Mouse (Mus musculus): ENCODE data around the gene Cacng7. TPM values are rescaled to one million over a fixed set of nuclear protein-coding genes. Genes with fewer than 3 reads are reported as not detected.

Cacng7 gene
- polyA plus RNA-seq, 2 experiments from 2014 or later, result not detected

DNA sequence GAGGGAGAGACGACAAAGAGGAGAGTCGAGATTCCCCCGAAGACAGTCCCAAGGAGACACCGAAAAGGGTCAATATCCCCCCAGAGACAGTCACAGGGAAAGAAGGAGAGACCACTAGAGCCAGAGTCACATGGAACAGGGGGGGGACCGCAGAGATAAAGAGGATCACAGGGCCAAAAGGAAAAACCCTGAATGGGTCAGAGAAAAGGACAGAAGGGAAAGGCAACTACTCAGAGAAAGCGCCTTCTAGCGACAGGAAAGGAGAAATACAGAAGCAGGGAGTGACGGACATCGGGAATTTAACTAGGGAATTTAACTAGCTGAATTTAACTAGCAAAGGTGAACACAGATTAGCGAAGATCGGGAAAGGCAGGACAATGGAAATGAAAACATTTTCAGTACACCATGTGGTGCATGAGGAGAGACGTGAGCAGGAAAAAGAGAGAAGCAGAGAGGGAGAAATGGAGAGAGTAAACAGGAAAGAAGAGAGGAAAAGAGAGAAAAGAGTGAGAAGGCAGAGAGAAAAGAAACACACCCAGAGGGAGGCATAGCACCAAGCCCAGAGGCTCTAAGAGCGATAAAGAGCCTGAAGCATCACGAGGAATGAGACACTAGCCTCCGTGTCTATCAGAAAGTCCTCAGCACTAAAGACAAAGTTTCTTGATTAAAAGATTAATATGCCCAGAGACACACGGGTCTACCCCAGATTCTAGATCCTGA lies 30.0 kb upstream of the Cacng7 start:
- ATAC-seq, result no peak

DNA sequence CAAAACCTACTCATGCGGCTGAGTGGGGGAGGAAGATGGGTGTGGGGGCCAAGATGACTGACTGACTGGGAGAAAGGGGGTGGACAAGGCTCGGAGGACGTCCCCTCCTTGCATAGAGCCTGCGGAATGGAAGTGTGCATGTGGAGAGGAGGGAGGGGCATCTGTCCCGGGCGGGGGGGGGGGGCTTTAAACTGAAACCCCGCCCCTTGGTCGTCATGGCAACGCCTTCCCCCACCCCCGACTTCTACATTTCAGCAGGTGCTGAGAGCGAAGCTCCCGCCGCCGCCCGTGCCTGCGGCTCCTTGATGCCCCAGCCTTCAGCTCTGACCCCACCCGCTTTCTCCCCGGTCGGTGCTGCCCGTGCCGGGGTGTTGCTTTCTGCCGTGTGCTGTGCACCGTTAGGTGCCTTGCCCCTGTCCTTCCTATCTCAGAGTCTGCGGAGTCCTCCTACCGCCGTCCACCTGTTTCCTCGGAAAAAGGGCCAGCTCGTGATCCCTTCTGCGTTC lies 29.4 kb upstream of the Cacng7 start:
- no peak for ATAC-seq

DNA sequence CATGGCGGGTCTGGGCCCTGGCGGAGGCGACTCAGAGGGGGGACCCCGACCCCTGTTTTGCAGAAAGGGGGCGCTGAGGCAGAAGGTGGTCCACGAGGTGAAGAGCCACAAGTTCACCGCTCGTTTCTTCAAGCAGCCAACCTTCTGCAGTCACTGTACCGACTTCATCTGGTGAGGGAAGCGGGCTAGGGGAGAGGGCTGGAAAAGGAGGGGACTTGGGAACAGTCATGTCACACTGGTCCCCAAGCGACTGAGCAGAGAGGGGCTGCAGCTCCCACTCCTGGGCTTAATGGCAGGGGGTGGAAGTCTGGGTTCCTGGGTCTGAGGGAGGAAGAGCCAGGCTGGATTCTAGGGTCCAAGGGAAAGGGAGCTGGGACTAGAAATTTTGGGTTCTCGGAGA lies 29.0 kb upstream of the Cacng7 start:
- ATAC-seq, result no peak

DNA sequence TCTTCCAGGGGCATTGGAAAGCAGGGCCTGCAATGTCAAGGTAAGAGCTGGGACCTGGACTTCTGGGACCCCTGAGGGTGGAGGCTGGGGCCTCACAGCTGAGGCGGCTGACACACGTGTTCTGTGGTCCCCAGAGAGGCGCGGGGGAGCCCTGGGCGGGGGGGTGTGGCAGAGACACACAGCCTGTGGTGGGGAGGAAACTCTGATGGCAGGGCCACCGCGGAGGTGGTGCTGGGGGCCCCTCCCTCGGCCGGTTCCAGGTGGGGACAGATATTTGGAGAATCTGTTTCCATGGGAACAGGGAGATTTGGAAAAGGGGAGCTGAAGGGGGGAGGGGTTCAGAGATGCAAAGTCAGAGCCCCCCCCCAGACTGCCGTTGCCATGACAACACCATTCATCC lies 28.5 kb upstream of the Cacng7 start:
- ATAC-seq, result no peak

DNA sequence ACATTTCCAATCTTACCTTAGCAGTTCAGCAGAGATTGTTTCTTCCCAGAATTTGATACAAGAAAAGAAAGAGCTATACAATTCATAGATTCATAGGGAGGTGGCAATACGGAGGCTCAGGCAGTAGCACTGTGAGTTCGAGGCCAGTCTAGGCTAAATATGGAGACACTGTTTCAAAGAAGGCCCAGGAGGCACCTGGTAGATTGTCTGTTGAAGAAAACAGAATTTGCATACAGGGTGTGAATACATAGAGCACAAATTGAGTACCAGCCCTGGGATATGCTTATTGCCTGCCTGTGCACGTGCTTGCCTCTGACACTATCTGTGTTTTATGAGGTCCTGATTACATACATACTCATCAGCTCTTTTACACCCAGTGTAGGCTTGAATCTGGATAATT lies 26.4 kb upstream of the Cacng7 start:
- no peak for ATAC-seq

DNA sequence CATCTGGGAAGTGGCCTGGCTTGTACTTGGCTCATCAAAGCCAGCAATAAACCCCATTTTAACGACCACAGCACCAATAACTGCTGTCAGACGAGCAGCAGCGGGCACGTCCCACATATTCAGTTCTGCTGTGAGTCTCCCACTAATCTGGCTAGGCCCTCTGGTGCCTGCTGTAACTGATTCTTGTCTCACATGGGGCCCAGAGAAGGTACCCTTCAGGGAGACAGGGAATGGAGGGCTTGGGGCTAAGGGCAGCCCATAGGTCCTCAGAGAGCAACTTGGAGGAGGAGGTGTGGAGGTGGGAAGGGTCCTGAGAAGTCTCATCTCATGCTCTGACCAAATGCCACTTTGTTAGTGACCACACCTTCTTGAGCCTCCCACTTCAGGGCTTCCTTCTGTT lies 24.1 kb upstream of the Cacng7 start:
- ATAC-seq, result no peak

DNA sequence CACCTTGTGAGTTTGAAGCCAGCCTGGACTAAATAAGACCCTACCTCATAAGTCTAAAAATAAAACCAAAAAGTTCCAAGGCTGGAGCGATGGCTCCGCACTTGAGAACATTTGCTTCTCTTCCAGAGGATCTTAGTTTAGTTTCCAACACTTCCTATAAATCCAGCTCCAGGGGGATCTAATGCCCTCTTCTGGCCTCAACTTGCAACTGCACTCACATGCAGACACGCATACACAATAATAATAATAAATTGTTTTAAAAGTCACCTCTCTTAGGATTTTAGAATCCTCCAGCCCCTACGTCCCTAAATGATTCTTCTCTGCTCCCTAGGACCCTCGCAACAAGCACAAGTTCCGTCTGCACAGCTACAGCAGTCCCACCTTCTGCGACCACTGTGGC lies 22.5 kb upstream of the Cacng7 start:
- ATAC-seq, result no peak

DNA sequence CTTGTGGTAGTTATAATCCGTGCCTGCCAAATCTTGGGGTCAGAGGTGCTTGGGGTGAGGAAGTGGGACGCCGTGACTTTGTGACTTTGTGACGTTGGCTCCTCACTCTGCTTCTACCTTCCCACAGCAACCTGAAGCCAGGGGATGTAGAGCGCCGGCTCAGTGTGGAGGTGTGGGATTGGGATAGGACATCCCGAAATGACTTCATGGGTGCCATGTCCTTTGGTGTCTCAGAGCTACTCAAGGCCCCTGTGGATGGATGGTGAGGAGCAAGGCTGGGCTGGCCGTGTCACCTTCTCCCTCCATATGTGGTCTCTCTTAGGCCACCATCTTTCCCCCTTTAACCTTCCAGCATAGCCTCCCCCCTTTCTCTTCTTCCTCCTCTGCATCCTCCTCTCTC lies 19.2 kb upstream of the Cacng7 start:
- ATAC-seq, result no peak

DNA sequence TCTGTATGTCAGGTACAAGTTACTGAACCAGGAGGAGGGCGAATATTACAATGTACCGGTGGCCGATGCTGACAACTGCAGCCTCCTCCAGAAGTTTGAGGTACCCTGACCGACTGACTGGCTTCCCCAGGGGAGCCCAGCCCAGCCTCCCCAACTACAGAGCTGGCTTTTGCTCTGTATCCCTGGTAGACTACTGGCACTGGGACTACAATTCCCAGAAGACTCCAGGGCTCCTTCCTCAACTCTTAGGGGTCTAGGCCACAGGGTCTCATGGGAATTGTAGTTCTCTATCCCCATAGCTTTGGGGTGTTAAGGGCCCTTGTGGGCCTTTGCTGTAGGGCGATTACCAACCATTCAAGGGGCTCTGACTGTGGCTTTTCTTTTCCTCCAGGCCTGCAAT lies 18.6 kb upstream of the Cacng7 start:
- no peak for ATAC-seq

DNA sequence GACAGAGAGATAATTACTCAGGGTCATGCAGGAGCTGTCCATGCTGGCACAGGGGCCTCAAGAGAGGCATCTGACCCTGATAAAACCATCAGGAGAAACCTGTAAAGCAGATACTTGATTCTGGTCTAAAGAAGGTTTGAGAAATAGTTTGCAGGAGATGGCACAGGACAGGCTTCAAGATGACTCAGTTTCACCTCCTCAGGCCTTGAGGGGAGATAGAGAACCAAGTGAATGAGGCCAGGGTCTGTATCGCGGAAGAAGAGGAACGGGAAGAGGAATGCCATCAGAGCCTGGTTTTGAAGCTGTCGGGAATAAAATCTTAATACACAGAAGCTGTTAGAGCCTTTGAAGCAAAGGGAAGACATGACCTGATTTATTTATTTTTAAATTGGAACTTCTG lies 15.1 kb upstream of the Cacng7 start:
- no peak for ATAC-seq

DNA sequence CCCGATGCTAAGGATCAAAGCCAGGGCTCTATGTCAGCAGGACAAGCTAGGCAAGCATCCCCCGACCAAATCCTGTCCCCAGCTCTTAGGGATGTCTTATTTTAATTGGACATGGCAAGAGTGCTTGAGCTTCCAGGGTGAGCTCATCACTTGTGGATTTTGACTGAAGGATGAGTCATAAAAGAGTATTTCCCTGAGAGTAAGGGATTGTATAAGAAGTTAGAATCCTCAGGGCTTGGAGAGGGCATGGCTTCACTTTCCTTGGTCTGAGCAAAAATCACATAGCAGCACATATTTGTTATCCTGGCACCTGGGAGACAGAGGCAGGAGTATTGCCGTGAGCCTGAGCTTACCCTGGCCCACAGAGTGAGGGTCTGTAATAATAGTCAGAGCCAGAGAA lies 11.9 kb upstream of the Cacng7 start:
- ATAC-seq, result no peak

DNA sequence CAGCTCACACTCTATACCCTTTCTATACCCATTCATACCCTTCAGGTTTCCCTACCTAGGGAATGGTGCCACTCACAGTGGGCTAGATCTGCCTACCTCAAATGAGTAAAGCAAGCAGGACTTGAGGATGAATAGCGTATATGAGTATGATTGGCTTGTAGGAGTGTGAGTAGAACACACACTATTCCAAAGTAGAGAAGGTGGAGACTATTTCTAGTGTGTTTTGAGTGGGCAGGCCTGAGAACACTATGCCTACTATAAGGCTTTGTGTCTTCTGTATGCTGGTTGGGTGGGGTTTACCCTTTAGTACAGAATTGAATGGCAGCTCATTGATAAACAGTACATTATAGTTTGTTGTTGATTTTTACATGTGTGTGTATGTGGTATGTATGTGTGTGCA lies 8.9 kb upstream of the Cacng7 start:
- no peak for ATAC-seq

DNA sequence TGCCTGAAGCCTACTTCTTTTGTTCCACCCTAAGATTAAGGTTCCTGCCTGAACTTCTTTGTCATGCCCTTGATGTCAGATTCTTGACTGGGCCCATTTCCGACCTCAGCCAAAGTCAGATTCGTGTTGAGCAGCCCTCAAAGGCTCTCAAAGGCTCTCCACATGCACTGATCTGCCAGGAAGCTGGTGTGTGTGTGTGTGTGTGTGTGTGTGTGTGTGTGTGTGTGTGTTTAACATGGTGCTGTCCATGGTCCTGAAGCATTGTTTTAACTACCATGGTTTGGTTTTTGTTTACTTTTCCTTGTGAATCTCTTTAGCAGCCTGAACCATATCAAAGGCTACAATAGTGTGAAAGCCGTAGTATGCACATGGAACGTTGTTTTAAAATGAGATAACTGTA lies 4.8 kb upstream of the Cacng7 start:
- no peak for ATAC-seq

DNA sequence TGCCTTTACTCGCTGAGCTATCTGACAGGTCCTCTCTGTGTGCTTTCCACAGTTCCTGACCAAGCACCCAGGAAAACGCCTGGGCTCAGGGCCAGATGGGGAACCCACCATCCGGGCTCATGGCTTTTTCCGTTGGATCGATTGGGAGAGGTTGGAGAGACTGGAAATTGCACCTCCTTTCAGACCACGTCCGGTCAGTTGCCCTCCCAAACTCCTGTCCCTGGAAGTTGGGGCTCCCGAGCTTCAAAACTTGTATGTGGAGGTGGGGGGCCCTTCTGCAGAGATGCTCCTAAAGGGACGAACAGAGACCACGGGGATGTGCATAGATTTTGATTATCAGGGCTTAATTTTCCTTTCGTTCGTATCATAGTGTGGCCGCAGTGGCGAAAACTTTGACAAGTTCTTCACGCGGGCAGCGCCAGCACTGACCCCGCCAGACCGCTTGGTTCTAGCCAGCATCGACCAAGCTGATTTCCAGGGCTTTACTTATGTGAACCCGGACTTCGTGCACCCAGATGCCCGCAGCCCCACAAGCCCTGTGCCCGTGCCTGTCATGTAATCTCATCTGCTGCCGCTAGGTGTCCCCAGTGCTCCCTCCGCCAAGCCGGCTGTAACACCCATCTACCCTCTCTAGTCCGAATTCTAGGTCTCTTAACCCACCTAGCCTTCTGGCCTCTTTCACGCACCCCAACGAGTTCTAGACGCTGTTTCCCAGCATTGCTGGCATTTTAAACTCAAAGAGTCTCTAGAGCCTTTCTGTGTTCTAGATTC lies 2.8 kb upstream of the Cacng7 start:
- ATAC-seq, result no peak

DNA sequence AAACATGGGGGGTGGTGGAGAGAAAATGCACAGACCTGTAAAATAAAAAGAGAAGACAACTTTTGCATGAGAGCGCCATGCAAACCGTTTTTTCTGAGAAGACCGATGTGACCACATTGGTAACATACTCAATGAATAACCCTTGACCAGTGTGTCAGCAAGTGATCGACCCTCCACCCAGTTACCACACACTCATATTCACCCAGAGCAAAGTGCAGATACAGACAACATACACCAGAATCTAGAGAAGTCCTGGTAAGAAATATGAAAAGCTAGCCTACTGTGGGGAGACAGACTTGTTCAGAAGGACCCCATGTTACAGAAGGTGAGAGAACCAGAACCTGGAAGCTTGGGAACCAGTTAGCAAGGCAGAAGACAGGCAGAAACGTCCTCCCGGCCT lies 1.6 kb upstream of the Cacng7 start:
- no peak for ATAC-seq

DNA sequence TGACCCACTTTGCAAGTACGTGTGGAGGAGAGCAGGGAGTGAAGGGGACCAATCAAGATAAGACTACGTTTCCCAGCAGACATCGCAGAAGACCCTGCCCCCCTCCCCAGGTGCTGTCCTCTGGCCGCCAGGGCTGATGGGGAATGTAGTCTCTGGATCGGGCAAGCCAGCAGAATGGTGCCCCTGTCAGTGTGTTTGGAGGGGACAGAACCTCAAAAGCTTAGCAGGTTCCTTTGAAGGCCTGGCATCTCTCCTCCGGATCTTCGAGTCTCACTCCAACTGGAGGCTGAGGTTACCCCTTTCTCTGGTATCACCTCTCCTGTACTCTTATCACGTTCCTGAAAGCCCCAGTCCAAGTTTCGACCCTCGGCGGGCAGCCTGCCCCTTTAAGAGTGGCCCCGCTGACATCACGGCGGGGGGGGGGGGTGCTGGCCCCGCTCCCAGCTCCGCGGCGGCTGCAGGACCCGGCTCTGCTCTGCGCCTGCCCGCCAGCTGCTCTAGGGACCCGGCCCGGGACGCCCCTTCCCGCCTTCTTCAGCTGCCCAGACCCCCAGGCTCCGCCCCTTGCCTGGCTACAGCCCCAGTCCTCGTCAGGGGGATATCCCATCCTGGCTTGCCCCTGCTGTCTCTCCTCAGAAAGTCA lies 1.1 kb upstream of the Cacng7 start:
- no peak for ATAC-seq

DNA sequence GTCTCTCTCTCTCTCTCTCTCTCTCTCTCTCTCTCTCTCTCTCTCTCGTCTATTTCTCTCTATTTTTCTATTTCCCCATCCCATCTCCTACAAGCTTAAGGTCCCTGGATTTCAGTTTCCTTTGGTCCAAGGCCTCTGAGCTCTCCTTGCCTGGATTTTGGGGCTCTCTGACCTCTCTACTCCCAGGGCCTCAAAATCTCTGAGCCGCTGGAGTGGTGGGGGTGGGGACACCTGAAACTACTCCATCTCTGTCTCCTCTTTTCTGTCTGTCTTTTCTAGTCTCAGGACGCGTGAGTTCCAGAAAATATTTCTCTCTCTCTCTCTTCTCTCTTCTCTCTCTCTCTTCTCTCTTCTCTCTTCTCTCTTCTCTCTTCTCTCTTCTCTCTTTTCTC lies 535 bp upstream of the Cacng7 start:
- ATAC-seq, result no peak

DNA sequence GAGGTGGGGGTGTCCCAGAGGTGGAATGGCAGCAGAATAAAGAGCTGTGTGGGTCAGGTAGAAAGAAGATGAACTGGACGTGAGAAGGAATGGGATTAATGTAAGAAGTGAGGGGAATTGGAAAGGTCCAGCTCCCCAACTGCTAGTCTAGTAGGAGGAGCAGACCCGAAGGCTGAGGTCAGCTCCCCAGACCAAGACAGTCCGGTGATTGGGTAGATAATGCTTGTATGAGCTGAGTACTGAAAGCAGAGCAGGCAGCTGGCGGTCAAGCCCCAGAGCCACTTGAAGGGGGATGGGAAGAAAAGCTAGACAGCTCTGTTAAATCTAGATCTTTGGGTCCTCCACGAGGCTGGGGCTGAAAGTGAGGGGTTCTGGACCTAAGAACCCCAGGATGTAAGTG lies 787 bp downstream of the Cacng7 start:
- ATAC-seq, result no peak

DNA sequence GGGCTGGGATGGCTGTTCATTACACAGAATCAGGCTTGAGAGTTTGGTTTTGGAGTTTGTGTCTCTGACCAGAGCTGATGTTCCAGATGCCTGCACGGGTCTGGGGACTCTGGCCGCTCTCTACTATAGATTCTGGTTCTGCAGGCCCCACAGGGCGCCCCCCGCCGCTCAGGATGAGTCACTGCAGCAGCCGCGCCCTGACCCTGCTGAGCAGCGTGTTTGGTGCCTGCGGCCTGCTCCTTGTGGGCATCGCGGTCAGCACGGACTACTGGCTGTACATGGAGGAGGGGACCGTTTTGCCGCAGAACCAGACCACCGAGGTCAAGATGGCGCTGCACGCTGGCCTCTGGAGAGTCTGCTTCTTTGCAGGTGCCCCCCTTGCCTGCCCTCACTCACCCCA lies 3.7 kb downstream of the Cacng7 start:
- no peak for ATAC-seq

DNA sequence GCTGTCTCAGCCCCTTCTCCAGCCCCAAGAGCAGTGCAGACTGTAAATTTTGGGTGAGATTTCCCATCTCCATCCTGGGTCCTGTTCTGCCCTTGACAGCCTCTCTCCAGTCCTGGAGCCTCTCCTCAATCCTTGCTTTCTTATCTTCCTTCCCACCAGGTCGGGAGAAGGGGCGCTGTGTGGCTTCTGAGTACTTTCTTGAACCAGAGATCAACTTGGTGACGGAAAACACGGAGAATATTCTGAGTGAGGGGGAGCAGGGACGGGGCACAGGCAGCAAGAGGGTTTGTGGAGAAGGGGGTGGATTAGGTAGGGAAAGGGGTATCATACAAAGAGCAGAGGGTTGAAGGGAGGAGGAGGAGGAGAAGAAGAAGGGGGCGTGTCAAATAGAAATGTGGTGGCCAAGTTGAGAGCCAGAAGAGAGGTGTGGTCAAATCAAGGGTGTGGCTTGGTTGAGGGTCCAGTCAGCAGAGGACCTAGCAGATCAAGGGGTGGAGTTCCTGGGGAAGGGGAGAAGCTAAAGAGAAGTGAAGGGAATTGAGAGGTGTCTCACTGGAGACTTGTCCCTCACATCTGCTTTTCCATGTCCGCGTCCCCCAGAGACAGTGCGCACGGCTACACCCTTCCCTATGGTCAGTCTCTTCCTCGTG lies 5.7 kb downstream of the Cacng7 start:
- ATAC-seq, result no peak

DNA sequence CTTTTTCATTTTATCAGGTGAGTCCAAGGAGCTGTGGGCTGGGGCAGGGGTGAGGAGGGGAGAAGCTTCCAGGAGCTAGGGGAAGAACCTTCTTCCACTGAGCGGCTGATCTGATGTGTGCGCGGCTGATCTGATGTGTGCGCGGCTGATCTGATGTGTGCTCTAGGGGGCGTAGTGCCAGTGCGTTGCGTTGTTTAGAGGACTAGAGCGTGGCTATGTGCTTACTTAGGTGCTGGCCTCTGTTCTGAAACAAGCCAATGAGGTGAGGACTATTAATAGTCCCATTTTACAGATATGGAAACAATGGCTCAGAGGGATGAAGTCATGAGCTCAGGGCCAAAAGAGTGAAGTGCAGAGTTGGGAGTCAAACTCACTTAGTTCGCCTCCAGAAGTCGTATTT lies 6.3 kb downstream of the Cacng7 start:
- no peak for ATAC-seq

DNA sequence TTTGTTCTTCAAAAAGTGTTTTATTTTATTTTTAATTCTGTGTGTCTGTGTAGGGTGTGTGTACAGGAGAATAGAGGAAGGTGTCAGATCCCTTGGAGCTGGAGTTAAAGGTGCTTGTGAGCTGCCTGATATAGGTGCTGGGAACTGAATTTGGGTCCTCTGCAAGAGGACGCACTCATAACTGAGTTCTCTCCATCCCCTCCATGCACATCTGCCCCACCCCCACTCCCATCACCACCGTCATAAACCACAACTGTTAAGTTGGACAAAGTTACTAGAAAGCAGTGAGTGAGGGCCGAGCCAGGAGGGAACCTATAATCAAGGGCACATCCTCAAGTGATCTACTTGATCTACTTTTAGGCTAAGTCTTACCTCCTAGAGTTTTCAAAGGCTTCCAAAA lies 11.1 kb downstream of the Cacng7 start:
- ATAC-seq, result no peak

DNA sequence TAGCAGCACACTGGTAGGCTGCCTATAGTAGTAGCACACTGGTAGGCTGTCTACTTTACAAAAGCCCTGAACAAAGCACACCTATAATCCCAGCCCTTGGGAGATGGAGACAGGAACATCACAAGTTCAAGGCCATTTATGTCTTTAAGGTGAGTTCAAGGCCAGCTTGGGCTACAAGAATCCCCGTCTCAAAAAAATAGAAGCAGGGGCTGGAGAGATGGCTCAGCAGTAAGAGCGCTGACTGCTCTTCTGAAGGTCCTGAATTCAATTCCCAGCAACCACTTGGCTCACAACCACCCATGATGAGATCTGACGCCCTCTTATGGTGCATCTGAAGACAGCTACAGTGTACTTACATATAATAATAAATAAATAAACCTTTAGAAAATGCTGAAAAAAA lies 12.5 kb downstream of the Cacng7 start:
- no peak for ATAC-seq
